Mouse (Mus musculus): Measurements from ENCODE around the gene Ttc39a.

- no peak for TF ChIP-seq CTCF (IDR thresholded peaks at IDR 0.05; ENCODE audit: extremely low read depth, insufficient read depth, insufficient read length, insufficient replicate concordance)
- no peak for TF ChIP-seq POLR2A (IDR thresholded peaks at IDR 0.05; ENCODE audit: low read depth, low read length)
Measured at GRCm38 (mm10) chr4:109433641-109434040, 27.2 kb downstream of the Ttc39a start.
